Comparison of ENCODE assay signal across 27 mouse cellular contexts in genomic region chr13:41442145-41442544, GRCm38 (mm10). TPM values are rescaled to one million over a fixed set of nuclear protein-coding genes. Genes with fewer than 3 reads are reported as not detected.
A peak's percentile ranks its signal among the peaks of the same experiment; 100 is the strongest.
DNase-seq lines count a peak whose midpoint lies in the region; ATAC-seq and TF ChIP-seq lines count a peak whose summit lies in the region.
"Had no signal": no experiment of that assay in that cellular context is flagged by ENCODE, and none has a peak within 500 bp of the region (broad histone marks: within the 10 kb centered on the region; RNA-seq: fewer than 3 reads in every experiment).

No protein-coding gene starts in this region.

- peak; percentile 16; the same call in 1 of the 2 replicates for ATAC-seq in forebrain, embryonic 13.5 days
- no peak; the same call in 1 of the 2 replicates for ATAC-seq in forebrain, embryonic 15.5 days (replicated peaks)
- ATAC-seq in forebrain, postnatal 0 days, result peak; percentile 63; the same call in 1 of the 2 replicates
- ATAC-seq in forebrain, embryonic 11.5 days (replicated peaks; ENCODE audit: low FRiP score), result no peak
- ATAC-seq in hindbrain, embryonic 12.5 days (ENCODE audit: low FRiP score), result peak; percentile 32; the same call in 1 of the 2 replicates
- no peak for ATAC-seq in hindbrain, postnatal 0 days
- ATAC-seq in midbrain, embryonic 14.5 days (ENCODE audit: low FRiP score, low TSS enrichment), result no peak
- no peak for ATAC-seq in midbrain, embryonic 13.5 days
- ATAC-seq: activated CD4-positive, CD25-positive, alpha-beta regulatory T cell, adult 4 months; inflammation-experienced regulatory T-cells, adult 6 months; intestine, embryonic 16.5 days had no signal

- H3K4me1 ChIP-seq in forebrain, embryonic 13.5 days, result peaks cover 11% of the 10 kb centered on the region
- H3K4me1 ChIP-seq in forebrain, embryonic 15.5 days, result peaks cover 6% of the 10 kb centered on the region; the same call in 1 of the 2 replicates
- no peaks in the 10 kb centered on the region for H3K4me1 ChIP-seq in forebrain, postnatal 0 days (ENCODE audit: insufficient read depth)
- H3K4me1 ChIP-seq in forebrain, embryonic 11.5 days (replicated peaks; ENCODE audit: control insufficient read depth, insufficient read depth, low read length), result 0 out of 2 replicates have a peak, but pooled peaks cover 4% of the 10 kb centered on the region
- H3K4me1 ChIP-seq in hindbrain, embryonic 12.5 days, result peaks cover 8% of the 10 kb centered on the region; the same call in 1 of the 2 replicates
- H3K4me1 ChIP-seq in hindbrain, postnatal 0 days (ENCODE audit: insufficient read depth, low read length), result no peaks in the 10 kb centered on the region
- H3K4me1 ChIP-seq in midbrain, embryonic 14.5 days (ENCODE audit: control insufficient read depth, insufficient read depth, low read length), result no peaks in the 10 kb centered on the region
- peaks cover 9% of the 10 kb centered on the region for H3K4me1 ChIP-seq in midbrain, embryonic 13.5 days (replicated peaks)
- H3K4me1 ChIP-seq: embryonic facial prominence, embryonic 12.5 days; embryonic facial prominence, embryonic 15.5 days; heart, embryonic 10.5 days; heart, embryonic 13.5 days; hindbrain, embryonic 15.5 days had no signal

- no peak overlapping the region for H3K4me3 ChIP-seq in forebrain, embryonic 13.5 days
- no peak overlapping the region for H3K4me3 ChIP-seq in forebrain, embryonic 15.5 days
- H3K4me3 ChIP-seq in forebrain, postnatal 0 days (ENCODE audit: low read depth, low read length), result no peak overlapping the region
- no peak overlapping the region for H3K4me3 ChIP-seq in forebrain, embryonic 11.5 days (ENCODE audit: low read depth, low read length)
- H3K4me3 ChIP-seq in hindbrain, embryonic 12.5 days, result no peak overlapping the region
- no peak overlapping the region for H3K4me3 ChIP-seq in hindbrain, postnatal 0 days (ENCODE audit: low read length)
- H3K4me3 ChIP-seq in midbrain, embryonic 14.5 days (replicated peaks; ENCODE audit: low read depth, low read length), result no peak overlapping the region
- no peak overlapping the region for H3K4me3 ChIP-seq in midbrain, embryonic 13.5 days (replicated peaks)
- H3K4me3 ChIP-seq: embryonic facial prominence, embryonic 12.5 days; embryonic facial prominence, embryonic 15.5 days; heart, adult 2 months; heart, embryonic 10.5 days; heart, embryonic 13.5 days; hindbrain, embryonic 15.5 days had no signal

- H3K27ac ChIP-seq in forebrain, embryonic 13.5 days, result no peak overlapping the region
- H3K27ac ChIP-seq in forebrain, embryonic 15.5 days (replicated peaks), result no peak overlapping the region; the same call in 1 of the 2 replicates
- no peak overlapping the region for H3K27ac ChIP-seq in forebrain, postnatal 0 days (ENCODE audit: low read depth, low read length)
- H3K27ac ChIP-seq in forebrain, embryonic 11.5 days (ENCODE audit: low read depth, low read length), result no peak overlapping the region
- peak overlapping the region; percentile 5; the same call in 1 of the 2 replicates for H3K27ac ChIP-seq in hindbrain, embryonic 12.5 days
- H3K27ac ChIP-seq in hindbrain, postnatal 0 days, result no peak overlapping the region
- no peak overlapping the region for H3K27ac ChIP-seq in midbrain, embryonic 14.5 days (replicated peaks; ENCODE audit: low read depth, low read length)
- H3K27ac ChIP-seq in midbrain, embryonic 13.5 days, result no peak overlapping the region
- H3K27ac ChIP-seq: embryonic facial prominence, embryonic 12.5 days; embryonic facial prominence, embryonic 15.5 days; heart, adult 2 months; heart, embryonic 10.5 days; heart, embryonic 13.5 days; hindbrain, embryonic 15.5 days had no signal

- no peaks in the 10 kb centered on the region for H3K36me3 ChIP-seq in forebrain, embryonic 13.5 days (ENCODE audit: poor library complexity, severe bottlenecking)
- H3K36me3 ChIP-seq in forebrain, embryonic 15.5 days, result no peaks in the 10 kb centered on the region
- H3K36me3 ChIP-seq in forebrain, postnatal 0 days (ENCODE audit: insufficient read depth), result no peaks in the 10 kb centered on the region
- no peaks in the 10 kb centered on the region for H3K36me3 ChIP-seq in forebrain, embryonic 11.5 days (ENCODE audit: control insufficient read depth, insufficient read depth, low read length)
- no peaks in the 10 kb centered on the region for H3K36me3 ChIP-seq in hindbrain, embryonic 12.5 days
- H3K36me3 ChIP-seq in hindbrain, postnatal 0 days (ENCODE audit: insufficient read depth, low read length), result no peaks in the 10 kb centered on the region
- no peaks in the 10 kb centered on the region for H3K36me3 ChIP-seq in midbrain, embryonic 14.5 days (ENCODE audit: control insufficient read depth, insufficient read depth, low read length)
- H3K36me3 ChIP-seq in midbrain, embryonic 13.5 days, result no peaks in the 10 kb centered on the region
- H3K36me3 ChIP-seq: embryonic facial prominence, embryonic 12.5 days; embryonic facial prominence, embryonic 15.5 days; heart, embryonic 10.5 days; heart, embryonic 13.5 days; hindbrain, embryonic 15.5 days had no signal

- no peak overlapping the region for H3K4me2 ChIP-seq in forebrain, embryonic 13.5 days
- no peak overlapping the region for H3K4me2 ChIP-seq in forebrain, embryonic 15.5 days (replicated peaks)
- H3K4me2 ChIP-seq in forebrain, postnatal 0 days (ENCODE audit: low read depth), result no peak overlapping the region
- no peak overlapping the region for H3K4me2 ChIP-seq in forebrain, embryonic 11.5 days (ENCODE audit: low read depth, low read length, severe bottlenecking)
- H3K4me2 ChIP-seq in hindbrain, embryonic 12.5 days (replicated peaks), result no peak overlapping the region
- H3K4me2 ChIP-seq in hindbrain, postnatal 0 days (ENCODE audit: low read depth, low read length), result no peak overlapping the region
- no peak overlapping the region for H3K4me2 ChIP-seq in midbrain, embryonic 14.5 days (ENCODE audit: low read length)
- no peak overlapping the region for H3K4me2 ChIP-seq in midbrain, embryonic 13.5 days (replicated peaks)
- H3K4me2 ChIP-seq: embryonic facial prominence, embryonic 12.5 days; embryonic facial prominence, embryonic 15.5 days; heart, embryonic 13.5 days; hindbrain, embryonic 15.5 days had no signal

- peak; percentile 14 for DNase-seq in forebrain, postnatal 0 days
- DNase-seq in forebrain, embryonic 11.5 days (ENCODE audit: low spot score), result no peak
- no peak for DNase-seq in hindbrain, postnatal 0 days (ENCODE audit: low spot score)
- peak; percentile 35 for DNase-seq in midbrain, embryonic 14.5 days
- DNase-seq: adrenal gland, adult 8-10 months; adrenal gland, postnatal 25 days; cerebellum, adult 18-20 months; cerebellum, adult 9-10 months; cerebellum, postnatal 14 days; gastrocnemius, postnatal 10 days; gastrocnemius, postnatal 36 days; heart, adult 2 months; heart, postnatal 14 days; heart, postnatal 4 days; kidney, adult 18-20 months had no signal

- no peak for TF ChIP-seq CTCF in forebrain, postnatal 0 days (IDR thresholded peaks at IDR 0.05; ENCODE audit: low read depth)
- TF ChIP-seq CTCF in hindbrain, postnatal 0 days (IDR thresholded peaks at IDR 0.05; ENCODE audit: low read depth), result no peak

- H3K27me3 ChIP-seq in forebrain, embryonic 13.5 days, result no peaks in the 10 kb centered on the region
- no peaks in the 10 kb centered on the region for H3K27me3 ChIP-seq in forebrain, embryonic 15.5 days
- no peaks in the 10 kb centered on the region for H3K27me3 ChIP-seq in forebrain, postnatal 0 days (ENCODE audit: insufficient read depth, low read length)
- H3K27me3 ChIP-seq in forebrain, embryonic 11.5 days (ENCODE audit: control insufficient read depth, insufficient read depth, low read length), result no peaks in the 10 kb centered on the region
- no peaks in the 10 kb centered on the region for H3K27me3 ChIP-seq in hindbrain, embryonic 12.5 days
- no peaks in the 10 kb centered on the region for H3K27me3 ChIP-seq in hindbrain, postnatal 0 days (ENCODE audit: insufficient read depth, low read length)
- no peaks in the 10 kb centered on the region for H3K27me3 ChIP-seq in midbrain, embryonic 14.5 days (ENCODE audit: control insufficient read depth, insufficient read depth, low read length)
- H3K27me3 ChIP-seq in midbrain, embryonic 13.5 days, result no peaks in the 10 kb centered on the region
- H3K27me3 ChIP-seq: embryonic facial prominence, embryonic 12.5 days; embryonic facial prominence, embryonic 15.5 days; hindbrain, embryonic 15.5 days had no signal

- no peaks in the 10 kb centered on the region for H3K9me3 ChIP-seq in forebrain, embryonic 13.5 days (replicated peaks)
- H3K9me3 ChIP-seq in forebrain, embryonic 15.5 days, result no peaks in the 10 kb centered on the region
- H3K9me3 ChIP-seq in forebrain, postnatal 0 days (ENCODE audit: low read length), result no peaks in the 10 kb centered on the region
- H3K9me3 ChIP-seq in forebrain, embryonic 11.5 days (ENCODE audit: control insufficient read depth, low read length), result no peaks in the 10 kb centered on the region
- H3K9me3 ChIP-seq in hindbrain, embryonic 12.5 days (replicated peaks), result 0 out of 2 replicates have a peak, but pooled peaks cover 4% of the 10 kb centered on the region
- no peaks in the 10 kb centered on the region for H3K9me3 ChIP-seq in hindbrain, postnatal 0 days (ENCODE audit: low read length)
- no peaks in the 10 kb centered on the region for H3K9me3 ChIP-seq in midbrain, embryonic 14.5 days (ENCODE audit: control insufficient read depth, low read length)
- no peaks in the 10 kb centered on the region for H3K9me3 ChIP-seq in midbrain, embryonic 13.5 days
- H3K9me3 ChIP-seq: embryonic facial prominence, embryonic 12.5 days; embryonic facial prominence, embryonic 15.5 days; heart, embryonic 10.5 days; hindbrain, embryonic 15.5 days had no signal

- 43% methylated on average over 4 of the region's 4 CpGs for WGBS in forebrain, embryonic 13.5 days
- WGBS in forebrain, embryonic 15.5 days, result 34% methylated on average over 4 of the region's 4 CpGs
- WGBS in forebrain, postnatal 0 days, result 35% methylated on average over 4 of the region's 4 CpGs
- whole genome bisulfite sequencing in forebrain, embryonic 11.5 days, result 53% methylated on average over 4 of the region's 4 CpGs
- WGBS in hindbrain, embryonic 12.5 days, result 53% methylated on average over 4 of the region's 4 CpGs
- WGBS in hindbrain, postnatal 0 days, result 45% methylated on average over 4 of the region's 4 CpGs
- WGBS in midbrain, embryonic 14.5 days, result 37% methylated on average over 4 of the region's 4 CpGs
- WGBS in midbrain, embryonic 13.5 days, result 38% methylated on average over 4 of the region's 4 CpGs

- H3K9ac ChIP-seq in forebrain, embryonic 13.5 days, result no peak overlapping the region
- H3K9ac ChIP-seq in forebrain, embryonic 15.5 days (replicated peaks), result no peak overlapping the region
- H3K9ac ChIP-seq in forebrain, postnatal 0 days, result no peak overlapping the region
- no peak overlapping the region for H3K9ac ChIP-seq in forebrain, embryonic 11.5 days (ENCODE audit: low read length)
- no peak overlapping the region for H3K9ac ChIP-seq in hindbrain, embryonic 12.5 days
- no peak overlapping the region for H3K9ac ChIP-seq in hindbrain, postnatal 0 days (replicated peaks; ENCODE audit: low read length)
- no peak overlapping the region for H3K9ac ChIP-seq in midbrain, embryonic 14.5 days (replicated peaks; ENCODE audit: low read length)
- no peak overlapping the region for H3K9ac ChIP-seq in midbrain, embryonic 13.5 days (replicated peaks)
- H3K9ac ChIP-seq: embryonic facial prominence, embryonic 12.5 days; embryonic facial prominence, embryonic 15.5 days; heart, embryonic 13.5 days; hindbrain, embryonic 15.5 days had no signal

RNA-seq across cellular contexts. Expression of gene Nedd9, which starts 45.0 kb away (rescaled TPM):
- 19.5 and 22.2 TPM in 2 replicates for polyA plus RNA-seq in forebrain, embryonic 13.5 days (2015; fragmentation: Nextera tagmentation; extraction: Ambion mirVana)
- polyA plus RNA-seq in forebrain, embryonic 15.5 days (2015; fragmentation: Nextera tagmentation; extraction: Ambion mirVana), result 25.4 and 26.5 TPM in 2 replicates
- total RNA-seq in forebrain, postnatal 0 days (2014; rRNA removed), result 25.5 and 30.5 TPM in 2 replicates
- polyA plus RNA-seq in forebrain, postnatal 0 days (2015; fragmentation: Nextera tagmentation; extraction: Ambion mirVana), result 9.5 and 12.6 TPM in 2 replicates
- polyA plus RNA-seq in forebrain, embryonic 11.5 days (2014; fragmentation: Nextera tagmentation; extraction: Ambion mirVana), result 26.7 and 27.0 TPM in 2 replicates
- polyA plus RNA-seq in hindbrain, embryonic 12.5 days (2016; fragmentation: Nextera tagmentation; extraction: Ambion mirVana), result 17.1 and 17.9 TPM in 2 replicates
- total RNA-seq in hindbrain, postnatal 0 days (2014; rRNA removed), result 26.5 and 29.7 TPM in 2 replicates
- polyA plus RNA-seq in hindbrain, postnatal 0 days (2015; fragmentation: Nextera tagmentation; extraction: Ambion mirVana), result 12.2 and 13.1 TPM in 2 replicates
- 12.8 and 16.3 TPM in 2 replicates for polyA plus RNA-seq in midbrain, embryonic 14.5 days (2014; fragmentation: Nextera tagmentation; extraction: Ambion mirVana)
- 11.5 and 15.9 TPM in 2 replicates for polyA plus RNA-seq in midbrain, embryonic 13.5 days (2015; fragmentation: Nextera tagmentation; extraction: Ambion mirVana)

Comparison
In these comparisons a context has a peak if more than half of its experiments do, and no peak if none do; other contexts are left out.
1. ATAC-seq: peak in forebrain, embryonic 13.5 days (single experiment), forebrain, postnatal 0 days (single experiment) and hindbrain, embryonic 12.5 days (single experiment); none in forebrain, embryonic 15.5 days (single experiment), forebrain, embryonic 11.5 days (single experiment), hindbrain, postnatal 0 days (single experiment), midbrain, embryonic 14.5 days (single experiment) and midbrain, embryonic 13.5 days (single experiment).
2. DNase-seq: peak in forebrain, postnatal 0 days (single experiment) and midbrain, embryonic 14.5 days (single experiment); none in forebrain, embryonic 11.5 days (single experiment) and hindbrain, postnatal 0 days (single experiment).